In genomic region chr4:83580157-83580556, GRCm38 (mm10) we compare ENCODE assay signal across 9 mouse cellular contexts. TPM values are rescaled to one million over a fixed set of nuclear protein-coding genes. Genes with fewer than 3 reads are reported as not detected.
DNase-seq lines count a peak whose midpoint lies in the region; ATAC-seq and TF ChIP-seq lines count a peak whose summit lies in the region.
"Had no signal": no experiment of that assay in that cellular context is flagged by ENCODE, and none has a peak within 500 bp of the region (broad histone marks: within the 10 kb centered on the region; RNA-seq: fewer than 3 reads in every experiment).

No protein-coding gene starts in this region.

- H3K27ac ChIP-seq in hindbrain, embryonic 15.5 days (replicated peaks) = no peak overlapping the region
- no peak overlapping the region for H3K27ac ChIP-seq in hindbrain, embryonic 11.5 days (ENCODE audit: low read depth, low read length)
- no peak overlapping the region for H3K27ac ChIP-seq in hindbrain, postnatal 0 days
- H3K27ac ChIP-seq: embryonic facial prominence, embryonic 15.5 days; limb, embryonic 12.5 days had no signal

- WGBS in hindbrain, embryonic 15.5 days = 12% methylated on average over 1 of the region's 1 CpGs
- 39% methylated on average over 1 of the region's 1 CpGs for WGBS in hindbrain, embryonic 11.5 days
- 11% methylated on average over 1 of the region's 1 CpGs for WGBS in hindbrain, postnatal 0 days

- peak; percentile 77 for ATAC-seq in hindbrain, embryonic 15.5 days (ENCODE audit: low FRiP score, low read depth)
- ATAC-seq in hindbrain, embryonic 11.5 days (ENCODE audit: low FRiP score) = no peak
- ATAC-seq in hindbrain, postnatal 0 days = peak; percentile 68
- no peak for ATAC-seq in erythroid progenitor cell, adult 5-6 weeks (replicated peaks; ENCODE audit: low FRiP score, poor library complexity, severe bottlenecking)

- no peak for DNase-seq in hindbrain, embryonic 11.5 days (ENCODE audit: low spot score)
- DNase-seq in 3T3-L1 (ENCODE audit: low read depth, low spot score) (peak; percentile 39), 416B (ENCODE audit: low read depth) (peak; percentile 51)
- DNase-seq in hindbrain, postnatal 0 days (ENCODE audit: low spot score) = peak; percentile 55
- DNase-seq in layer of hippocampus, postnatal 36 days = no peak

- H3K9me3 ChIP-seq in hindbrain, embryonic 15.5 days = no peaks in the 10 kb centered on the region
- H3K9me3 ChIP-seq in hindbrain, embryonic 11.5 days (ENCODE audit: control insufficient read depth, low read length) = no peaks in the 10 kb centered on the region
- no peaks in the 10 kb centered on the region for H3K9me3 ChIP-seq in hindbrain, postnatal 0 days (ENCODE audit: low read length)
- H3K9me3 ChIP-seq: embryonic facial prominence, embryonic 15.5 days; limb, embryonic 12.5 days had no signal

- H3K27me3 ChIP-seq in hindbrain, embryonic 15.5 days = no peaks in the 10 kb centered on the region
- no peaks in the 10 kb centered on the region for H3K27me3 ChIP-seq in hindbrain, embryonic 11.5 days (ENCODE audit: control insufficient read depth, insufficient read depth, low read length)
- H3K27me3 ChIP-seq in hindbrain, postnatal 0 days (ENCODE audit: insufficient read depth, low read length) = no peaks in the 10 kb centered on the region
- H3K27me3 ChIP-seq: embryonic facial prominence, embryonic 15.5 days; limb, embryonic 12.5 days had no signal

- no peak overlapping the region for H3K4me3 ChIP-seq in hindbrain, embryonic 15.5 days
- no peak overlapping the region for H3K4me3 ChIP-seq in hindbrain, embryonic 11.5 days (ENCODE audit: low read depth, low read length)
- H3K4me3 ChIP-seq in hindbrain, postnatal 0 days (ENCODE audit: low read length) = no peak overlapping the region
- H3K4me3 ChIP-seq: embryonic facial prominence, embryonic 15.5 days; limb, embryonic 12.5 days had no signal

- H3K9ac ChIP-seq in hindbrain, embryonic 15.5 days = no peak overlapping the region
- no peak overlapping the region for H3K9ac ChIP-seq in hindbrain, embryonic 11.5 days (ENCODE audit: low read depth, low read length)
- no peak overlapping the region for H3K9ac ChIP-seq in hindbrain, postnatal 0 days (replicated peaks; ENCODE audit: low read length)
- H3K9ac ChIP-seq: embryonic facial prominence, embryonic 15.5 days; limb, embryonic 12.5 days had no signal

- no peaks in the 10 kb centered on the region for H3K36me3 ChIP-seq in hindbrain, embryonic 15.5 days
- no peaks in the 10 kb centered on the region for H3K36me3 ChIP-seq in hindbrain, embryonic 11.5 days (ENCODE audit: control insufficient read depth, insufficient read depth, low read length)
- no peaks in the 10 kb centered on the region for H3K36me3 ChIP-seq in hindbrain, postnatal 0 days (ENCODE audit: insufficient read depth, low read length)
- H3K36me3 ChIP-seq: embryonic facial prominence, embryonic 15.5 days; limb, embryonic 12.5 days had no signal

- TF ChIP-seq CTCF in hindbrain, postnatal 0 days (IDR thresholded peaks at IDR 0.05; ENCODE audit: low read depth) = peak; percentile 67

- no peak overlapping the region for H3K4me2 ChIP-seq in hindbrain, embryonic 15.5 days
- no peak overlapping the region for H3K4me2 ChIP-seq in hindbrain, embryonic 11.5 days (replicated peaks; ENCODE audit: low read depth, low read length)
- H3K4me2 ChIP-seq in hindbrain, postnatal 0 days (ENCODE audit: low read depth, low read length) = no peak overlapping the region
- H3K4me2 ChIP-seq: embryonic facial prominence, embryonic 15.5 days; limb, embryonic 12.5 days had no signal

- no peaks in the 10 kb centered on the region for H3K4me1 ChIP-seq in hindbrain, embryonic 15.5 days (replicated peaks)
- no peaks in the 10 kb centered on the region for H3K4me1 ChIP-seq in hindbrain, embryonic 11.5 days (replicated peaks; ENCODE audit: control insufficient read depth, insufficient read depth, low read length)
- no peaks in the 10 kb centered on the region for H3K4me1 ChIP-seq in hindbrain, postnatal 0 days (ENCODE audit: insufficient read depth, low read length)
- H3K4me1 ChIP-seq: embryonic facial prominence, embryonic 15.5 days; limb, embryonic 12.5 days had no signal

RNA-seq across cellular contexts. Expression of gene Ccdc171, which starts 54.8 kb away (rescaled TPM):
- polyA plus RNA-seq in hindbrain, embryonic 15.5 days (2015; fragmentation: Nextera tagmentation; extraction: Ambion mirVana) = 4.0 and 4.4 TPM in 2 replicates
- polyA plus RNA-seq in hindbrain, embryonic 11.5 days (2014; fragmentation: Nextera tagmentation; extraction: Ambion mirVana) = 3.8 and 4.5 TPM in 2 replicates
- total RNA-seq in hindbrain, postnatal 0 days (2014; rRNA removed) = 1.1 and 3.2 TPM in 2 replicates
- 2.0 and 2.3 TPM in 2 replicates for polyA plus RNA-seq in hindbrain, postnatal 0 days (2015; fragmentation: Nextera tagmentation; extraction: Ambion mirVana)
- total RNA-seq in erythroid progenitor cell, adult 5-6 weeks (2015; ENCODE audit: low replicate concordance) = 2.5 and 12.6 TPM in 2 replicates
- total RNA-seq in erythroid progenitor cell, adult 5-6 weeks (2017; ENCODE audit: low replicate concordance) = 4.9 and 8.0 TPM in 2 replicates
- 1 to 10 TPM; 3.9 to 5.3 TPM for total RNA-seq in layer of hippocampus, postnatal 36 days (2021)

Comparison
In these comparisons a context has a peak if more than half of its experiments do, and no peak if none do; other contexts are left out.
1. ATAC-seq: peak in hindbrain, embryonic 15.5 days (single experiment) and hindbrain, postnatal 0 days (single experiment); none in hindbrain, embryonic 11.5 days (single experiment) and erythroid progenitor cell, adult 5-6 weeks (single experiment).
2. DNase-seq: peak in 3T3-L1 (single experiment), 416B (single experiment) and hindbrain, postnatal 0 days (single experiment); none in hindbrain, embryonic 11.5 days (single experiment) and layer of hippocampus, postnatal 36 days (0 of 2).